In genomic region chr12:39036466-39037037, GRCm38 (mm10) we compare ENCODE assay signal across 12 mouse cellular contexts.
"Had no signal": no experiment of that assay in that cellular context is flagged by ENCODE, and none has a peak within 500 bp of the region (broad histone marks: within the 10 kb centered on the region; RNA-seq: fewer than 3 reads in every experiment).

No protein-coding gene starts in this region.

- H3K27ac ChIP-seq: limb, embryonic 13.5 days; liver, embryonic 14.5 days; midbrain, embryonic 12.5 days; neural tube, embryonic 15.5 days had no signal

- H3K9ac ChIP-seq: limb, embryonic 13.5 days; liver, embryonic 14.5 days; midbrain, embryonic 12.5 days; neural tube, embryonic 15.5 days had no signal

- H3K36me3 ChIP-seq: limb, embryonic 13.5 days; midbrain, embryonic 12.5 days; neural tube, embryonic 15.5 days had no signal

- H3K4me3 ChIP-seq: layer of hippocampus, adult 2 months; limb, embryonic 13.5 days; midbrain, embryonic 12.5 days; myocyte; neural tube, embryonic 15.5 days had no signal

- H3K27me3 ChIP-seq: limb, embryonic 13.5 days; midbrain, embryonic 12.5 days; neural tube, embryonic 15.5 days had no signal

- H3K4me2 ChIP-seq: limb, embryonic 13.5 days; midbrain, embryonic 12.5 days; neural tube, embryonic 15.5 days had no signal

- H3K4me1 ChIP-seq: limb, embryonic 13.5 days; midbrain, embryonic 12.5 days; neural tube, embryonic 15.5 days had no signal

- H3K9me3 ChIP-seq: limb, embryonic 13.5 days; midbrain, embryonic 12.5 days; neural tube, embryonic 15.5 days had no signal

- DNase-seq: kidney, postnatal 10 days; kidney, postnatal 4 days; lung, adult 18-20 months; right cerebral cortex, adult 18-20 months; right cerebral cortex, postnatal 25 days; thymus, postnatal 36 days had no signal
